Mouse (Mus musculus) kidney, embryonic 16.5 days (tissue): ENCODE measurements at regions not wholly inside any gene's neighbourhood (a gene's known extent, or its start where the extent isn't known, plus 50 kb on each side); places are given as distances from the start of the nearest gene placed in this dataset.
"Not testable (repeated sequence)": the region's sequence is repeated elsewhere in the genome, so short reads cannot be mapped to it uniquely, and the experiment has no call there.

ENCODE experiments used
- ATAC-seq: fragments of 200-750 bp; cut with Nextera tagmentation; 2 replicates; pipeline ENCODE4 v1.8.0; 2017; ENCODE audit warnings: moderate TSS enrichment; ENCODE audit not compliant: low FRiP score, low TSS enrichment
- H3K27ac ChIP-seq: fragments of 300-500 bp; sonication (generic); 2 replicates; pipeline ENCODE4 v1.5.1; 2014; ENCODE audit warnings: low read length
- H3K27me3 ChIP-seq: fragments of 300-500 bp; sonication (generic); 2 replicates; pipeline ENCODE4 v1.6.1; 2014; ENCODE audit warnings: low read length, control low read depth, mixed read lengths; ENCODE audit not compliant: insufficient read depth
- H3K36me3 ChIP-seq: fragments of 300-500 bp; sonication (generic); 2 replicates; pipeline ENCODE4 v1.6.1; 2014; ENCODE audit warnings: low read length, control low read depth, mixed read lengths; ENCODE audit not compliant: insufficient read depth
- H3K4me1 ChIP-seq: fragments of 300-500 bp; sonication (generic); 2 replicates; pipeline ENCODE4 v1.6.1; 2014; ENCODE audit warnings: low read length, control low read depth, mixed read lengths; ENCODE audit not compliant: insufficient read depth
- H3K4me2 ChIP-seq: fragments of 300-500 bp; sonication (generic); replicated peaks from 2 replicates; pipeline ENCODE4 v1.6.1; 2014; ENCODE audit warnings: low read depth, low read length
- H3K4me3 ChIP-seq: fragments of 300-500 bp; sonication (generic); 2 replicates; pipeline ENCODE4 v1.5.1; 2014; ENCODE audit warnings: mild to moderate bottlenecking, low read length
- H3K9ac ChIP-seq: fragments of 300-500 bp; sonication (generic); replicated peaks from 2 replicates; pipeline ENCODE4 v1.6.1; 2014; ENCODE audit warnings: low read length
- H3K9me3 ChIP-seq: fragments of 300-500 bp; sonication (generic); 2 replicates; pipeline ENCODE4 v1.6.1; 2016; ENCODE audit warnings: low read length, control low read depth
- WGBS: fragments of 180-500 bp; shearing (Covaris S2); extraction: QIAGEN DNeasy Blood & Tissue Kit; methylation state at CpG from one replicate; pipeline ENCODE4 v1.1.7; 2014; 5-methylcytosine and 5-hydroxymethylcytosine counted together

DNA sequence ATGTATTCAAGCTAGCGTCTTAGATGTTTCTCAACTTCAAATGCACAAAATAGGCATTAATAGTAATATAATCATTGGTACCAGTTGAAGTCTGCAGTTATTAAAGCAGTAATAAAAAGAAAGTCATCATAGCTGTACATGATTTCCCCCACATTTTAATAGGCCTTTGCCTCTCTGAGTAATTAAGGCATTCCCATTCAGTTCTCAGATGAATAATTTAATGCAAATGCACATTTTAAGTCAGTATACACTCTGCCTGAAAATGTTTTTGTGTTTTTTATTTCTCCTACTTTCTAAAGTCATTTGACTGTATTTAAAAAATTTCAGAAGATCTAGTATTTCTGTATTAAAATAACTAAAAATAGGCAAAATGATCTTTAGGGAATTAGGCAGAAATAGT is 344.6 kb downstream of the Edem1 start:
- H3K27me3 ChIP-seq, result no peaks in the 10 kb centered on the region
- H3K9ac ChIP-seq, result no peak overlapping the region
- H3K4me3 ChIP-seq, result no peak overlapping the region
- no peaks in the 10 kb centered on the region for H3K36me3 ChIP-seq
- H3K4me1 ChIP-seq, result no peaks in the 10 kb centered on the region
- H3K9me3 ChIP-seq, result no peaks in the 10 kb centered on the region
- no peak overlapping the region for H3K27ac ChIP-seq
- 88% methylated on average over 1 of the region's 1 CpGs for WGBS
- ATAC-seq, result no peak
- no peak overlapping the region for H3K4me2 ChIP-seq

DNA sequence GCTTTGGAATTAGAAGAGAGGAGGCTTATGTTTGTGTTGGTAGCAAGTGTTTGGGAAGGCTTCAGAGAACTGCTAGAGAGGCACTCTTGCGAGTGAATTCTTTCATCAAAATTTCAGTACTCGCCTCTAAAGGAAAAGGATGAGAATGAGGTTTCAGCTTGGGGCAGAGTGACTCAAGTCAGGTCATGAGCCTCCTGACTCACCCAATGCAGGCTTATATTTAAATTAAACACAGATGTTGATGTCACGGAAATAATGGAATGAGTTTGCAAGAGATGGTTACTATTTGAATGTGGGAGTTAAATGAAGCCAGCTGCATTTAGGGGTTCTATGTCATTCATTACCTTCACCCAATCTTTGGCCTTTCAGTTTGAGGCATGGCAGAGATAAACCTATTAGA is 348.4 kb downstream of the Edem1 start:
- H3K27me3 ChIP-seq, result no peaks in the 10 kb centered on the region
- no peak overlapping the region for H3K4me2 ChIP-seq
- WGBS, result 80% methylated on average over 3 of the region's 3 CpGs
- no peak for ATAC-seq
- no peak overlapping the region for H3K9ac ChIP-seq
- H3K4me3 ChIP-seq, result no peak overlapping the region
- H3K36me3 ChIP-seq, result no peaks in the 10 kb centered on the region
- no peaks in the 10 kb centered on the region for H3K4me1 ChIP-seq
- no peak overlapping the region for H3K27ac ChIP-seq
- H3K9me3 ChIP-seq, result no peaks in the 10 kb centered on the region

DNA sequence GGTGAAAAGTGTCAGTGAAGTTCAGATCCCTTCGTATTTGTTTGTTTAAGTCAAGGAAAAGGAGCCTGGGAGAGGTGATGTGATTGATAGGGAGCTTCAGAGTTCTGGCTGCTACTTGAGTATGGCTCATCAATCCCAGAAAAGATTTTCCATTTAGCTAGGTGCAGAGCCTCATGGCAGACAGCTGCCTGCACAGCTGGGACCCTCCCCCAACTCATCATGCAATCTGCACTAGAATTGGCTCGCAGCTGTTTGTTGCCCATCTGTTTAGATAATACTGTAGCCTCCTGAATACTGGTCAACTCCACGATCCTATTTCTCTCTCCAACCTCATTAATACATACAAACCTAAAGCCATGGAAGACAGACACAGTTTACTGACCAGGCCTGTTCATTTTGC is 354.4 kb downstream of the Edem1 start:
- Histone ChIP-seq H3K36me3 (no peaks in the 10 kb centered on the region), H3K27me3 (no peaks in the 10 kb centered on the region), H3K4me1 (no peaks in the 10 kb centered on the region), H3K9ac (no peak overlapping the region), H3K9me3 (no peaks in the 10 kb centered on the region), H3K4me2 (no peak overlapping the region), H3K27ac (no peak overlapping the region), H3K4me3 (no peak overlapping the region)
- ATAC-seq, result no peak
- 33% methylated on average over 3 of the region's 3 CpGs for WGBS

DNA sequence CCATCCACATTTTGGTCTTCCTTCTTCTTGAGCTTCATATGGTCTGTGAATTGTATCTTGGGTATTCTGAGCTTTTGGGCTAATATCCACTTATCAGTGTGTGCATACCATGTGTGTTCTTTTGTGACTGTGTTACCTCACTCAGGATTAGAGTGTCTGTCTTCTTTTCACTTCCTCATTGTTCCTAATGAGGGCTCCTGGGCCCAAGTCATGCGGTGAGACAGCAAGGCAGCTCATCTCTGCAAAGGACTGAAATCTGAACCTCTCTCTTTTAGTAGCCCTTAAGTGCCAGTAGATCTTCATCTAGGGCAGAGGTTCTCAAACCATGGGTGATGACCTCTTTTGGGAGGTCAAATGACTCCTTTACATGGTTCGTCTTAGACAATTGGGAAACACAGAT is 364.6 kb downstream of the Edem1 start:
- H3K27ac ChIP-seq, H3K9ac ChIP-seq, H3K27me3 ChIP-seq, H3K9me3 ChIP-seq, H3K4me1 ChIP-seq, ATAC-seq, H3K4me3 ChIP-seq, H3K36me3 ChIP-seq, H3K4me2 ChIP-seq: not testable (repeated sequence)
- WGBS, result 64% methylated on average over 2 of the region's 2 CpGs

DNA sequence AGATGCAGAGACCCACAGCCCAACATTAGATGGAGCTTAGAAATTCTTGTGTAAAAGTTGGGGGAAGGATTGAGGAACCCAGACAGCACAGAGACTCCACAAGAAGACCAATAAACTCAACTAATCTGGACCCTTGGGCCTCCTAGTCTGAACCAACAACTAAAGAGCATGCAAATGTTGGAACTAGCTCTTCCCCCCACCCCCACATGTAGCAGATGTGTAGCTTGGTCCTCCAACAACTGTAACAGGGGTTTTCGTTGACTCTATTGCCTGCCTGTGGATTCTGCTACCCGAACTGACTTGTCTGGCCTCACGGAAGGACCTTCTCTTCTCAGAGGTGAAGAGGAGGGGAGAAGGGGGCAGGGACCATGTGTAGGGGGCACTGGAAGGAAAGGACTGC is 365.2 kb downstream of the Edem1 start:
- 77% methylated on average over 3 of the region's 3 CpGs for whole genome bisulfite sequencing
- Histone ChIP-seq H3K27me3 (no peaks in the 10 kb centered on the region), H3K9ac (no peak overlapping the region), H3K4me2 (no peak overlapping the region), H3K27ac (no peak overlapping the region), H3K36me3 (no peaks in the 10 kb centered on the region), H3K9me3 (no peaks in the 10 kb centered on the region), H3K4me1 (no peaks in the 10 kb centered on the region), H3K4me3 (no peak overlapping the region)
- no peak for ATAC-seq

DNA sequence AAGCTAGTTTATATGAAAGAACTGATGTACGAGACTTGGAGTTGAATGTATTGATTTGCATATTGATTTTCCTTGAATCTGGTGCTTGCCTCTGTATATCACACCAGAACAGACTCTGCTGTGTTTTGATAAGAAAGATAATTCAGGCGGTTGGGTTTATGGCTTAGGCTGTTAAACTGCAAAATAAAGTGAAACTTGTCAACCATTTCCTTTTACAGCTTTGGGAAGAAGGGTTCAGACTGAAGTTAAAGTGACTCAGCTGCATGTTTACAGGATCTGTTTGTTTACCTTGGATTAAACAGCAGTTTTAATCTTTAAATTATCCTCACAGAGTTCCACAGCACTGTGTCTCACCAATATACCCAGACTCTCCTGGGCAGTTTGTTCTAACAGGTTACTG is 381.3 kb downstream of the Edem1 start:
- Histone ChIP-seq H3K36me3 (no peaks in the 10 kb centered on the region), H3K27me3 (no peaks in the 10 kb centered on the region), H3K9ac (no peak overlapping the region), H3K27ac (no peak overlapping the region), H3K4me3 (no peak overlapping the region), H3K9me3 (no peaks in the 10 kb centered on the region), H3K4me1 (no peaks in the 10 kb centered on the region), H3K4me2 (no peak overlapping the region)
- no peak for ATAC-seq
- WGBS, result 49% methylated on average over 2 of the region's 2 CpGs

DNA sequence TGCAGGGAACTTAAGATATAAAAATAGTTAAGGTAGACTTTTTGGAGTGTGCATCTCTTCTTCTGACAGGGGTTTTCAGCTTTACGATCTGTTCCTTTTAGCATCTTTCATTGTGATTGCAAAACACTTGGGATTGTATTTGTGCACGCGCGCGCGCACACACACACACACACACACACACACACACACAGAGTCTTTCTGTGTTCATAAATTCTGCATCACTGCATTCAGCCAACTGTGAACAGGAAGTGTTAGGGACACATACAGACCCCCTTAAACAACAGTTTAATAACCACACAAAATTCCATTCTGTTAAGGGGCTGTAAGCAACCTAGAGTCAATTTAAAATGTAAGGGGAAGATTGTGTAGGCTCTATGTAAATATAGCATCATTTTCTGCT is 401.9 kb downstream of the Edem1 start:
- 94% methylated on average over 6 of the region's 6 CpGs for WGBS
- Histone ChIP-seq H3K4me2 (no peak overlapping the region), H3K4me3 (no peak overlapping the region), H3K4me1 (no peaks in the 10 kb centered on the region), H3K27me3 (no peaks in the 10 kb centered on the region), H3K9ac (no peak overlapping the region), H3K27ac (no peak overlapping the region), H3K9me3 (no peaks in the 10 kb centered on the region), H3K36me3 (no peaks in the 10 kb centered on the region)
- no peak for ATAC-seq

DNA sequence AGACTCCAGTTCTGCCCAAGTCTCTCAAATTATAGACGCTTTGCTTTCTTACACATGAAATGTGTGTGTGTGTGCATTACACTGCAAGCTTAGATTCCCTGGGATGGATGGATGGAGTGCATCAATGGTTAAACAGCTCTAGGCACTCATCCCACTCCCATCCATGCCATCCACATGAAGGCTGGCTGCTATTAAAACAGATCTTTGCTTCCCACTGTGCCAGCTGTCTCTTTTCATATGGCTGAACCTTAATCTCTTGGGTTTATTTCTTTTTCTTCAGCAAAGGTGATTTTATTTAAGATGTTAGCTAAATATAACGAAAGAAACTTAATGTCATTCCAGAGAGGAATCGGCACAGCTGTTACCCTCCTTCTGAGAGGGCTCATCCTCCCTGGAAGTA is 405.0 kb downstream of the Edem1 start:
- Histone ChIP-seq H3K4me1 (no peaks in the 10 kb centered on the region), H3K36me3 (no peaks in the 10 kb centered on the region), H3K9me3 (no peaks in the 10 kb centered on the region), H3K9ac (no peak overlapping the region), H3K4me3 (no peak overlapping the region), H3K27ac (no peak overlapping the region), H3K27me3 (no peaks in the 10 kb centered on the region), H3K4me2 (no peak overlapping the region)
- 66% methylated on average over 3 of the region's 3 CpGs for WGBS
- ATAC-seq, result no peak

DNA sequence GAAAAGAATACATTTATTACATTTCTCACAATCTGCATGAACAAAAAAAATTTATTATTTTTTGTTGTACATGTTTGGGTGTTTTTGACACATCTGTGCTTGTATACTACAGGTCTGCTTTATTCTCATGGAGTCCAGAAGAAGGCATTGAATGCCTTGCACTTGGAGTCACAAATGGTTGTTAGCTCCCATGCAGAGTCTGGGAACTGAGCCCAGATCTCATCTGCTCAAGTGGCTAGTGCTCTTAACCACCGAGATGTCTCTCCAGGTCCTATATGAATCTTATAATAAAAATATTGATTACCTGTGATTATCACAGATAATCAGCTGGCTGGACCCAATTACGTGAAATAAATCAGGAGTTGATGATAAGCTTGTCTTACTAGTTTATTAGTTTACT is 417.2 kb downstream of the Edem1 start:
- Histone ChIP-seq H3K9ac (no peak overlapping the region), H3K9me3 (no peaks in the 10 kb centered on the region), H3K4me3 (no peak overlapping the region), H3K4me2 (no peak overlapping the region), H3K27me3 (no peaks in the 10 kb centered on the region), H3K4me1 (no peaks in the 10 kb centered on the region), H3K36me3 (no peaks in the 10 kb centered on the region), H3K27ac (no peak overlapping the region)
- no peak for ATAC-seq
- 82% methylated on average over 2 of the region's 2 CpGs for WGBS

DNA sequence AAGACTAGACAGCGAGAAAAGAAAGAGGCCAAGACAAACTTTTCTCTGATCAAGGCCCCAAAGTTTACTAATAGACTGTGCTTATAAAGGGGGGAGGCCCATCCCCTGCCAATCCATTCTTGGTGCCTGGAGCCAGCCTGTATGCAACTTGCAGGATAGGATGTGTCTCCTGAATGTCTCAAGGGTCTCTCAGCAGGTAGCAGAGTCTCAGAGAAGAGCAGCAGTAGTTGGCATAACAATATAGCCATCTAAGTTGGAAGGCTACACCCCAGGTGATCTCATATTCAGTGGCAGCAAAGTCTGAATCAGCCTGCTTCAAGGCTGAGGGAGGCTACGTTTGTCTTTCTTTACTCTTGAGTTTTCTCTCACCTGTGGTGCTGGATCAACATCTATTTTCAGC is 418.1 kb downstream of the Edem1 start:
- not testable (repeated sequence) for H3K36me3 ChIP-seq, H3K9ac ChIP-seq, H3K27ac ChIP-seq, H3K4me2 ChIP-seq, H3K27me3 ChIP-seq, H3K9me3 ChIP-seq, H3K4me1 ChIP-seq, ATAC-seq, H3K4me3 ChIP-seq
- 40% methylated on average over 2 of the region's 2 CpGs for WGBS
